Mouse (Mus musculus) left cerebral cortex, postnatal 4 days (tissue): Measurements from ENCODE around the gene Rsad2. TPM values are rescaled to one million over a fixed set of nuclear protein-coding genes. Genes with fewer than 3 reads are reported as not detected.
"Not testable (repeated sequence)": the region's sequence is repeated elsewhere in the genome, so short reads cannot be mapped to it uniquely, and the experiment has no call there.

Source experiments
- DNase-seq: peaks from one replicate; pipeline ENCODE4 v3.0.0-alpha.2; 2022
- intact Hi-C: fragments of 180-260 bp; cut with DNase I; formaldehyde crosslinking; loops from one replicate; pipeline ENCODE4 v1.15.1; 2025
- total RNA-seq, 2 experiments: library from RNA; stranded (reverse); gene quantifications; 2 replicates each; pipeline ENCODE4 v1.2.3; 2021

Gene Rsad2
- total RNA-seq, 2 experiments from 2014 or later = 0.14 to 0.26 TPM

- intact Hi-C loops = no loop called here
- DNase-seq = no peak
These were observed 6.8 kb downstream of the Rsad2 start for GRCm38 (mm10) chr12:26449483-26449882.

GRCm38 (mm10) chr12:26446377-26447045, 9.7 kb downstream of the Rsad2 start:
- DNase-seq = no peak
- intact Hi-C loops = no loop called here

GRCm38 (mm10) chr12:26444511-26444910, 11.7 kb downstream of the Rsad2 start:
- intact Hi-C loops = no loop called here
- DNase-seq = no peak

GRCm38 (mm10) chr12:26444054-26444453, 12.2 kb downstream of the Rsad2 start:
- peak; percentile 75 for DNase-seq
- intact Hi-C loops = no loop called here

GRCm38 (mm10) chr12:26439366-26439765, 16.9 kb downstream of the Rsad2 start:
- intact Hi-C loops = no loop called here
- DNase-seq = no peak

- peak; percentile 21 for DNase-seq
- intact Hi-C loops = no loop called here
These were observed 18.3 kb downstream of the Rsad2 start for GRCm38 (mm10) chr12:26437950-26438349.

- intact Hi-C loops = no loop called here
- DNase-seq = no peak
These were observed 19.9 kb downstream of the Rsad2 start for GRCm38 (mm10) chr12:26436334-26436733.

- DNase-seq, intact Hi-C loops: not testable (repeated sequence)
These were observed 27.5 kb downstream of the Rsad2 start for GRCm38 (mm10) chr12:26428771-26429170.

- DNase-seq = no peak
- intact Hi-C loops = no loop called here
These were observed 31.4 kb downstream of the Rsad2 start for GRCm38 (mm10) chr12:26424841-26425240.

GRCm38 (mm10) chr12:26418322-26418721, 37.9 kb downstream of the Rsad2 start:
- no peak for DNase-seq
- intact Hi-C loops = no loop called here

GRCm38 (mm10) chr12:26416636-26417295, 39.5 kb downstream of the Rsad2 start:
- no peak for DNase-seq
- intact Hi-C loops = no loop called here

- intact Hi-C loops = no loop called here
- peak; percentile 96 for DNase-seq
These were observed 41.0 kb downstream of the Rsad2 start, which contains the start of gene Rnf144a for GRCm38 (mm10) chr12:26415104-26415771. Gene Rnf144a (minus strand): TSS chr12:26415254.

GRCm38 (mm10) chr12:26414451-26415103, 41.7 kb downstream of the Rsad2 start:
- intact Hi-C loops = no loop called here
- DNase-seq = peak; percentile 65

- intact Hi-C loops = no loop called here
- DNase-seq = no peak
These were observed 42.3 kb downstream of the Rsad2 start for GRCm38 (mm10) chr12:26413961-26414411.

GRCm38 (mm10) chr12:26412802-26413201, 43.5 kb downstream of the Rsad2 start:
- no peak for DNase-seq
- intact Hi-C loops = no loop called here

GRCm38 (mm10) chr12:26411841-26412450, 44.3 kb downstream of the Rsad2 start:
- intact Hi-C loops = no loop called here
- DNase-seq = no peak

- no peak for DNase-seq
- intact Hi-C loops = no loop called here
These were observed 45.8 kb downstream of the Rsad2 start for GRCm38 (mm10) chr12:26410443-26410842.

GRCm38 (mm10) chr12:26408707-26409106, 47.5 kb downstream of the Rsad2 start:
- no peak for DNase-seq
- intact Hi-C loops = no loop called here

- intact Hi-C loops = no loop called here
- no peak for DNase-seq
These were observed 51.2 kb downstream of the Rsad2 start for GRCm38 (mm10) chr12:26404781-26405702.
